Mouse (Mus musculus): ENCODE results near the gene G0s2.
"Not testable (repeated sequence)": the region's sequence is repeated elsewhere in the genome, so short reads cannot be mapped to it uniquely, and the experiment has no call there.

GRCm38 (mm10) chr1:193285766-193286325 is 12.8 kb upstream of the G0s2 start:
- TF ChIP-seq CTCF (IDR thresholded peaks at IDR 0.05; ENCODE audit: borderline replicate concordance, insufficient read depth, low read depth, low read length); POLR2A (IDR thresholded peaks at IDR 0.05; ENCODE audit: borderline replicate concordance, insufficient read depth, low read length): not testable (repeated sequence)
